Mouse (Mus musculus) frontal cortex, postnatal 14 days (tissue): ENCODE results near the gene Tenm4.

ENCODE experiments used
- DNase-seq, 2 experiments: peaks; one replicate each; pipeline ENCODE4 v3.0.0; 2022; ENCODE audit warnings: low spot score in 2 of 2

Gene Tenm4

GRCm38 (mm10) chr7:96476987-96477613, 306.1 kb downstream of the Tenm4 start:
- no peak for DNase-seq

- DNase-seq: no peak
These were observed 308.1 kb downstream of the Tenm4 start for GRCm38 (mm10) chr7:96479139-96479538.

GRCm38 (mm10) chr7:96480351-96480983, 309.4 kb downstream of the Tenm4 start:
- no peak for DNase-seq

DNA sequence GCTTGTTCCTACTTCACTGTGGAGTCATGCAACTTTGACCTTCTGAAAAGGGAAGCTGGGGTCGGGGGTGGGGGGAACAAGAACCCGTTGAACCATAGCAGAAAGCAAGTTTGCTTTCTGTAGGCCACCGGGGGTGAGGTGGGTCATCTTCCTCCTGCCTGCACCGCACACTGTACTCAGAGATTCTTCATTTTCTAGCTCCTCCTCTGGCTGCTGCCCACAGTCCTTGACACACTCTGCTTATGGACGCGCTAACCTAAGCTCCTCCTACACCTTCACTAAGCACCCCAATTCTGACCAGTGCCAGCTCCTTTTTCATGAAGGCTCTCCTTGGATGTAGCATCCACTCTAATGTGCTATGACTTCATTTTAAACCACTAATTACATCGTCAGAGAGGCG, 311.9 kb downstream of the Tenm4 start:
- DNase-seq: no peak

GRCm38 (mm10) chr7:96484006-96484581, 313.0 kb downstream of the Tenm4 start:
- DNase-seq: no peak

DNA sequence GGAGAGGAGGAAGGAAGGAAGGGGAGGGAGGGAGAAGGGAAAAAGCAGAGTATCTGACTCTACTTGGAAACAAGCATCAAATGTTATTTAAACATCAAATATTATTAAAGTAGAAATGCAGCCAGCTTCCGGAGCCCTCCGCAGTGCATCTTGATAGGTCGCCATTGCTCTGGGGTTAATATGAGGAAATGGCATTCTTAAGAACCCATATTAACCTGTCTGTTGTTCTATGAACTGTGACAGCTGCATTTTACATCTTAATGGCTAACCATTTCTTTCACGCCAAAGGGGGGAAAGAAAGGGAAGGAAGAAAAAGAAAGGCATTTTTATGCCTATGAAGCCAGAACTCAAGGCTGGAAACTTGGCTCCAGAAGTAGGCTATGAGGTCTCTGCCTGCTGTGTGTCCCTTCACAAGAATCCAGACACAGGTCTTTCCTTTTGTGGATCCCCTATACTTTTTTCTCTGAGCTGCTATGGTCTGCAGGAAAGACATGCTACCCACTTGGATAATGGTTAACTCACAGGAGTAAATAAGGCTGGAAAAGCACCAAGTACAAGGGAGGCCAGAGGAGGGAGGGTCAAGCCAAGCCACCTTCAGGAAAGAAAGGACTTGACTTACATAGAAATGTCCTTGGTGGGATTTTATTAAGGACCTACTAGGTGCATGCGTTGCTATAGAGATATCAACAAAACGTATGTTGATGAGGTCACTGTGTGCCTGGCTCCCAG, 318.5 kb downstream of the Tenm4 start:
- no peak for DNase-seq

- DNase-seq: no peak
These were observed 320.9 kb downstream of the Tenm4 start for GRCm38 (mm10) chr7:96491896-96492295.

DNA sequence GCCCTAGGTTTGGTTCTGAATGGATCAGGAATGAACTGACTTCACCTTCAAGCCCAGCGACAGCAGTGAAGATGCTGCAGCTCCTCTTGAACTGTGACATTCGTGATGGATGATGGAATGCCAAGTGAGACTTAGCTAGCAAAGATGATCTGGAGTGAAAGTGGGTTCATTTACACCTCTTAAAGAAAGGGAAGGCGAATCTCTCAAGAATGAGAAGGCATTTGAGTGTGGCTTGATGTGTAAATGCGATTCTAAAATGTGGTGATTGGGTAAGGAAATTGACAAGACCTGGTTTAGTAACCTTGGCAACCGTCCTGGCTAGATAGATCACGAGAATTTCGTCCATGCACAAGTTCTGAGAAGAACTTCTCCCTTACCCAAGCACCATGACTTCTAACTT, 321.6 kb downstream of the Tenm4 start:
- no peak for DNase-seq

GRCm38 (mm10) chr7:96494057-96494456, 323.0 kb downstream of the Tenm4 start:
- no peak for DNase-seq

GRCm38 (mm10) chr7:96500108-96500507, 329.1 kb downstream of the Tenm4 start:
- DNase-seq: no peak

DNA sequence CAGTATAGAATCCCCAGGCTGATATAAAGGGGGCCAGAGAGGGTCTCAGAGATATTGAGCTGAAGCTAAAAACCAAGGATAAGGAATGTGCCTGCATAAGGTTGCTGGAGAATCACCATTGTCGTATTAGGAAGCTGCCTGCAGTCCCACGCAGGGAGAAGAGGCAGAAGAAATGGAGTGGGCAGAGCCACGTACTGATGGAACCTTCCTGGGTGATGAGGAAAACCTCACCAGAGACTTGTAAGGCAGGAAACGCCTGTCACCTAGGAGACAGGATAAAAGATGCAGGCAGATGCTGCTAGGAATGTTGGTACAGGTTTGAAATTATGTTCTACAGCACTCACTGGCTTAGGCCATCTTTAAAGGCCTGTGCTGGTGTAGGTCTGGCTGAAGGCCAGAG, 329.8 kb downstream of the Tenm4 start:
- no peak for DNase-seq

- no peak for DNase-seq
These were observed 331.4 kb downstream of the Tenm4 start for GRCm38 (mm10) chr7:96502321-96502973.

- no peak for DNase-seq
These were observed 334.5 kb downstream of the Tenm4 start for GRCm38 (mm10) chr7:96505538-96505937.

GRCm38 (mm10) chr7:96507046-96507445, 336.0 kb downstream of the Tenm4 start:
- DNase-seq: no peak

DNA sequence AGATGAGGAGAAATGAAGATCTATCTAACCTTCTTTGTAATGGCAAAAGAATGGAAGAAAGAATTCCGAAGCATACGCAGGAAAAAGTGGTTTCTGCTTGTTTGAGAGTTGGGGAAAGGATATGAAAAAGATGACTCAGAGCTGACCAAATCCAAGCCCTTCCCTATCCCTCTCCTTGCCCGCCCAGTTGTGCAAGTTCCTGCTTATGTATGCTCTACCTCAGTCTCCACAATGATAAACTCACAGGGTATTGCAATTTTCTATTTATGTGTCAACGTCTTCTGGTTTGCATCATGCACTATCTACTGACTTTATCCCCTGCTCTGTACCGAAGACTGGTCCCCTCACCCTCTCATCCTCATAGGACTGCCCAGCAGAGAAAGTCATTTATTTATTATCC, 339.4 kb downstream of the Tenm4 start:
- DNase-seq: no peak

DNA sequence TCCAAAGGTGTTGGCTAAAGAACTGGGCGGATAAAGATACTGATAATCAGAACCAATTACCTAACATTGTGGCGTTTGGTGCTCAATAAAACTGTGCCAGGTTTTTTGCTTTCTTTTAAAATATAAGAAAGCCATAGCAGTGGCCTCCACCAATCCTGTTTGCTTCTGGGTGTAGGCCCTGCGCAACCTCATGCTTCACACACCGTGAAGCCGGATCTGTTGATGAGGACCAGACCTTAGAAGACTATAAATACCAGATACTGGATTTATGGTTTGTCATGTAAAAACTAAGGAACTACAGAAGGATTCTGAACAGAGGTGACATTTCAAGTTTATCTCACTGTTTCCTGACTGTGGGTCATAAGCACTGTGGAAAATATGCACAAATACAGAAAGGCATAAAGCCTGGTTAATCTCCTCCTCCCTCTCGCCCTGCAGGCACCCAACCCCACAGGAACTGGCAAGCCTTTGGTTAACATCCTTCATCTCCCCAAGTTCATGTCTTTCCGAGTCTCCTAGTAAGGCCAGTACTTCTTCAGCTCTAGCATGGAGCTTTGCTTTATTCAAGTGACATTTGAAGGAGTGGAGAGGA, 340.1 kb downstream of the Tenm4 start:
- no peak for DNase-seq

- DNase-seq: no peak
These were observed 341.0 kb downstream of the Tenm4 start for GRCm38 (mm10) chr7:96511953-96512511.

DNA sequence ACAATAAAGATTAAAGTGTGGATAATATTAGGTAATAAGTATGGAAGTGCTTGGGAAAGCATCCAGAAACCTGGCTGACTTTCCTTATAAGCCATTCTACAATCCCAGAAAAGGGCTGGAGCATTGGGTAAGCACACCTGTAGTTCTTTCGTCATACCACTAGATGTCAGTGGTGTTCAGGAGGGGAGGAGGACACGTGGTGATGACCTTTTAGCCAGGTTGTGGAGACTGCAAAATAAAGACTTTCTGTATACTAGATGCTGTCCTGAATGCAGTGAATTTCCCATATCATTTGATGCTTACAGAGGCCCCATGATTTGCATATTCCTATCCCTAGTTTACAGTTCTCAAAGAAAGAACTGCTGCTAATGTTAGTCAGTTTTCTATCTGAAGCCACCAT, 348.2 kb downstream of the Tenm4 start:
- no peak for DNase-seq

DNA sequence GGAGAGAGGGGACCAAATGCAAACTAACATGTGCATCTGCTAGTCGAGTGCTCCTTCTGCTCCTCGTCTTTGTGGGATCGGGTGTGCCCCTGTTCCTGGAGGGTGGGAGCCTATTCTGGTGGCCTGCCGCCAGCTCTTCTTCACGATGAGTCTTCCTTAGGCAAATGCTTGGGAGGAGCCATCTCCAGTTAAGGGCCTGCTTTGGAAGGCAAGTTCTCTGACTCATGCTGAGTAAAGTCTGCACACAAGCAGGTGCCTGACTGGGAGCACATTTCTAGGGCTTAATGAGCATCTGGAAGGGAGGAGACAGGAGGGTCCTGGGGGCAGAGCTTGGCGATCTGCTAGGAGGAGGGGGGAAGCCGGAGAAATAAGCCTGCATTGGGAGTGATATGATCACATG, 350.9 kb downstream of the Tenm4 start:
- DNase-seq: no peak

DNA sequence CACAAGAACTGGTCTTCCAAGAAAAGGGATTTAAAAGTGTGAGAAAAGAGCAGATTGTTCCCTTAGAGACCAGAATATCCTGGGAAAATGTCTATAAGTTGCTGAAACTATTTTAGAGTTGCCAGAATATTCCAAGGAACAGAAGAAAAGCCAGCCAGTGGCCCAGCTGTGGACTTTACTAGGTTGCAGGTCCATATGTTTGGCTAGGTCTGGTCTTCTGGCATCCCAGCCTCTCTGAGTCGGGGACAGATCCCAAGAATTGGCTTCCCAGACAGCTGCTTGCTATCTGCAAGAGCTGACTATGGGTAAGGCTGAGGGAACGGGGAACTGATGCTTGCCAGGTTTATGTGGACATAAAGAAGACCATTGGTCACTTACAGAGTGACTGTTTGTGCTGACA, 352.6 kb downstream of the Tenm4 start:
- DNase-seq: peak in 1 of 2 experiments; percentile 39

DNA sequence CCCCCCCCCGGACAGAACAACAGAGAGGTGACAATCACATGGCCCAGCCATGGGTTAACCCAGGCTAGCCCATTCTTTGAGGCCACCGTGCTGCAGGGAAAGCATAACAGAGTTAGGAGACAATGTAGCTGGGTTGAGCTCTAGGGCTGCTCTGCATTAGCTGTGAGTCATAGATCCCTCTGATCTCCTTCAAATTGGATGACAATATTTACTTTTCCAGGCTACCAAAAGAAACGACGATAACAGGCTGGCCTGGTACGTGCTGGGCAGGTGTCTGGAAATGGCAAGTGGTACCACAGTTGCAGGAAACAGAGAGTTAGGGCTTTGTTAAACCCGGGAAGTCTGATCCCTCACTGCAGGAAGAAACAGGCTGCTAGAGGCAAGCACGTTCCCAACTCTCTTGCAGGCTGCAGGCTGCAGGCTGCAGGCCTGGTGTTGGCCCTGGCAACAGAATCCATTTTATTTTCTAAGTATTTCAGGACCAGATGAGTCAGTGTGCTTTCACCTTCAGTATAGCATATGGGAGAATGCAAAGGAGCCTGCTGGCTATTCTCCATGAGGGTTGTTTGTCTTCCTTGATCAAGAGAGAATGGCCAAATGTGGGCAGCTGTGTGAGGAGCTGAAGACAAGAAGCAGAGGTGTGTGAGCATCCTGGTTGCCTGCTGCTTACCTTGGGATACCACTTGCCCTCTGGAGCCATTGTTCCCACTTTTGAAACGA, 353.6 kb downstream of the Tenm4 start:
- no peak for DNase-seq
